Mouse (Mus musculus) megakaryocyte, embryonic 14.5 days (primary cell): Measurements from ENCODE around the gene Zbtb20.

Experiments used
- FLI1 ChIP-seq: IDR thresholded peaks from 2 replicates; pipeline ENCODE4 v1.6.1; 2012; ENCODE audit warnings: low read length, inconsistent platforms, mixed read lengths
- GATA1 ChIP-seq: IDR thresholded peaks from 3 replicates; pipeline ENCODE4 v1.6.1; 2012; ENCODE audit warnings: mixed read lengths, low read length, inconsistent platforms, borderline replicate concordance

DNA sequence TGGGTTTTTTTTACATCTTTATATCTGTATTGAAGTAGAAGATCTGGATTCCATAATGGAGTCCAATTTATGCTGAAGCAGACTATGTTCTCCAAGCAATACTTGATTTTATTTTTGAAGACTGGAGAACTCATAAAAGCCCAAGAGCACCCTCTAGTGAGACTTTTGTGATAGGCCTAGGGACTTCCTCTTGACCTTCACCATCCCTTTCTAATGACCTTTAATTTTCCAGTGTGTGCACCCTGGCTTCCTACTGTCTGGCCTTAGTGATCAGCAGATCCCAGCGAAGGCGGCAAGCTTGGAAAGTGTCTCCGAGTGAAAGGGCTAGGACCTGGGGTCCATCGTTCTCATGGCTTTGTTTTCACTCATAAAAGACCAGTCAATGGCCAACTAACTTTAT, 292.8 kb downstream of the Zbtb20 start:
- TF ChIP-seq GATA1 (no peak), FLI1 (no peak)
